Mouse (Mus musculus) kidney, embryonic 15.5 days (tissue): ENCODE results near the gene Cpne4. TPM values are rescaled to one million over a fixed set of nuclear protein-coding genes. Genes with fewer than 3 reads are reported as not detected.

Experiments used
- ATAC-seq: fragments of 200-750 bp; cut with Nextera tagmentation; replicated peaks from 2 replicates; pipeline ENCODE4 v1.8.0; 2017; ENCODE audit warnings: moderate TSS enrichment; ENCODE audit not compliant: low FRiP score
- H3K27ac ChIP-seq: fragments of 300-500 bp; sonication (generic); 2 replicates; pipeline ENCODE4 v1.5.1; 2015; ENCODE audit warnings: mild to moderate bottlenecking, inconsistent platforms
- H3K27me3 ChIP-seq: fragments of 300-500 bp; sonication (generic); 2 replicates; pipeline ENCODE4 v1.6.1; 2015; ENCODE audit warnings: inconsistent platforms
- H3K36me3 ChIP-seq: fragments of 300-500 bp; sonication (generic); 2 replicates; pipeline ENCODE4 v1.6.1; 2015; ENCODE audit warnings: inconsistent platforms
- H3K4me1 ChIP-seq: fragments of 300-500 bp; sonication (generic); 2 replicates; pipeline ENCODE4 v1.6.1; 2015; ENCODE audit warnings: inconsistent platforms
- H3K4me2 ChIP-seq: fragments of 300-500 bp; sonication (generic); 2 replicates; pipeline ENCODE4 v1.6.1; 2015; ENCODE audit warnings: moderate library complexity, mild to moderate bottlenecking, inconsistent platforms
- H3K4me3 ChIP-seq: fragments of 300-500 bp; sonication (generic); replicated peaks from 2 replicates; pipeline ENCODE4 v1.5.1; 2015; ENCODE audit warnings: mild to moderate bottlenecking, inconsistent platforms
- H3K9ac ChIP-seq: fragments of 300-500 bp; sonication (generic); 2 replicates; pipeline ENCODE4 v1.6.1; 2015; ENCODE audit warnings: mild to moderate bottlenecking, inconsistent platforms
- H3K9me3 ChIP-seq: fragments of 300-500 bp; sonication (generic); replicated peaks from 2 replicates; pipeline ENCODE4 v1.6.1; 2016; ENCODE audit warnings: inconsistent platforms
- WGBS: fragments of 180-500 bp; shearing (Covaris S2); methylation state at CpG from one replicate; pipeline ENCODE4 v1.1.7; 2015; ENCODE audit warnings: mixed read lengths; 5-methylcytosine and 5-hydroxymethylcytosine counted together
- polyA plus RNA-seq: library from polyadenylated mRNA; unstranded; fragments of >200 nt; fragmentation: Nextera tagmentation; extraction: Ambion mirVana; gene quantifications from 2 replicates; pipeline ENCODE4 v1.2.1, GENCODE M21; 2015

The Cpne4 gene
- polyA plus RNA-seq, 1 experiment from 2014 or later: 0.16 TPM

DNA sequence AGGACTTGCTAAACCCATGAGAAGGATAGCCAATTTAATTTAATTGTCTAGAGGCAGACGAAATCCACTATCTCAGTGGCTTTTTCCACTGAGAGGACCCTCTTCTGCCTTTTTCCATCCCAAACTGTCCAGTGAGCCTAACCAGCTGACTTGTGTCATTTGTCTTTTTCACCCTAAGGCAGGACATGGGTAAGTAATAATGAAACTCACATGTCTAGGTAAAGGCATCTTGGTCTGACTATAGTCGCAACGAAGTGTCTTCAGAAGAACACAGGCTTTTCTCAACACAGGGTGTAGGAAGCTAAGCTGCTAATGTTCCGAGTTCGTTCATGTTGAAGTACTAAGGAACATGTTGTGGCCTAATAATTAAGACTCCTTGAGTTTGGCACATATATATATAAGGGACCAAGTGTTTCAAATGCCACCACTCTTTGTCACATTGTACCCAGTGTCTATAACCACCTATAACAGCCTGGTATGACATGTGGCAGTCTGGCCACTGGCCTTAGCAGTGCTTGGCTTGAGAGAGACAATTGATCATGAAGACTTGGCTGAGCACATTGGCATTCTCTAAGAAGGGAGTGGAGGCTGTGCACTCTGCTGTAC is 286.0 kb downstream of the Cpne4 start:
- Histone ChIP-seq H3K9me3 (no peaks in the 10 kb centered on the region), H3K9ac (no peak overlapping the region), H3K36me3 (no peaks in the 10 kb centered on the region), H3K4me1 (no peaks in the 10 kb centered on the region), H3K27ac (no peak overlapping the region), H3K27me3 (no peaks in the 10 kb centered on the region), H3K4me3 (no peak overlapping the region), H3K4me2 (no peak overlapping the region)
- WGBS: 92% methylated on average over 5 of the region's 5 CpGs
- ATAC-seq: no peak

DNA sequence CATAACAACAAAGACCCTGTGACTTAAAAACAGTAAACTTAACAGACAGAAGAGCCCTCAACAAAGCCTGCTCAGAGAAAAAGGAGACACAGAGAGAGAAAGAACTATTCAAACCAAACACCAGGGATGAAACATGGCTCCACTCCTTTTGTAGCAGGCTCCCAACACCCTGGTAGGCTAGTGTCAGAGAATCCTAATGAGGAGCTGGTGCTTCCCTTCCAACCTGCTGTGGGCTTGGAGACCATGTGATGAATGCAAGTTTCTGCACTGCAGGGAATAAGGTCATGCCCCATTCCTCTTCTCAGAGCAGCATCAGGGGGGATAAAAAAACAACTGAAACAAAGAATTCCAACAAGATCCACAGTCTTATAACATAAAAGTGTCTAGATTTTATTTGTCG is 290.8 kb downstream of the Cpne4 start:
- no peak for ATAC-seq
- whole genome bisulfite sequencing: 27% methylated on average over 1 of the region's 1 CpGs
- Histone ChIP-seq H3K4me1 (no peaks in the 10 kb centered on the region), H3K27ac (no peak overlapping the region), H3K27me3 (no peaks in the 10 kb centered on the region), H3K4me3 (no peak overlapping the region), H3K9ac (no peak overlapping the region), H3K36me3 (no peaks in the 10 kb centered on the region), H3K4me2 (no peak overlapping the region), H3K9me3 (no peaks in the 10 kb centered on the region)

DNA sequence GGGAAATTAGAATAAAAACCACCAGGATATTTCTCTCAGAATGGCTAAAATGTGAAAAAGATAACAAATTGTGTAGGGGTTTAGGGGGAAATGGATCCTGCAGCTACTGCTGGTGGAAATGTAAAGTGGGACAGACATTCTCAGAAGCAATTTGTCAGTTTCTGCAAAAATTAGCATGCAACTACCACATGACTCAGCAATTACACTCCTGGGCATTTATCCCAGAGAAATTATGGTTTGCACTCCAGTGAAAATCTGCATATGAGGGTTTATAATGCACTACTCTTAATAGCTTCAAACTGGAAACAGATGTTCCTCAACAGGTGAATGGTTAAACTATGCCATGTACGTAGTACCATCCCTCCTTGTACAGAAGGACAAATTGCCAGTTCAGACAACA is 294.2 kb downstream of the Cpne4 start:
- WGBS: 86% methylated on average over 1 of the region's 1 CpGs
- no peaks in the 10 kb centered on the region for H3K27me3 ChIP-seq
- no peaks in the 10 kb centered on the region for H3K36me3 ChIP-seq
- no peak for ATAC-seq
- no peak overlapping the region for H3K9ac ChIP-seq
- H3K4me1 ChIP-seq: no peaks in the 10 kb centered on the region
- H3K4me2 ChIP-seq: no peak overlapping the region
- no peak overlapping the region for H3K4me3 ChIP-seq
- H3K27ac ChIP-seq: no peak overlapping the region
- H3K9me3 ChIP-seq: no peaks in the 10 kb centered on the region

GRCm38 (mm10) chr9:104845226-104845930 is 298.3 kb downstream of the Cpne4 start:
- no peaks in the 10 kb centered on the region for H3K36me3 ChIP-seq
- H3K27me3 ChIP-seq: no peaks in the 10 kb centered on the region
- no peak overlapping the region for H3K4me3 ChIP-seq
- H3K4me2 ChIP-seq: no peak overlapping the region
- no peak overlapping the region for H3K27ac ChIP-seq
- no peaks in the 10 kb centered on the region for H3K4me1 ChIP-seq
- 55% methylated on average over 2 of the region's 2 CpGs for WGBS
- H3K9ac ChIP-seq: no peak overlapping the region
- no peaks in the 10 kb centered on the region for H3K9me3 ChIP-seq
- ATAC-seq: no peak

GRCm38 (mm10) chr9:104853701-104854100 is 306.6 kb downstream of the Cpne4 start:
- Histone ChIP-seq H3K4me3 (no peak overlapping the region), H3K36me3 (no peaks in the 10 kb centered on the region), H3K4me1 (no peaks in the 10 kb centered on the region), H3K4me2 (no peak overlapping the region), H3K9me3 (no peaks in the 10 kb centered on the region), H3K27me3 (no peaks in the 10 kb centered on the region), H3K9ac (no peak overlapping the region), H3K27ac (no peak overlapping the region)
- ATAC-seq: no peak
- WGBS: 38% methylated on average over 3 of the region's 3 CpGs

GRCm38 (mm10) chr9:104854245-104854921 is 307.3 kb downstream of the Cpne4 start:
- H3K36me3 ChIP-seq: no peaks in the 10 kb centered on the region
- no peak overlapping the region for H3K4me2 ChIP-seq
- H3K9me3 ChIP-seq: no peaks in the 10 kb centered on the region
- no peak overlapping the region for H3K4me3 ChIP-seq
- H3K27me3 ChIP-seq: no peaks in the 10 kb centered on the region
- no peak overlapping the region for H3K27ac ChIP-seq
- no peak for ATAC-seq
- no peak overlapping the region for H3K9ac ChIP-seq
- WGBS: 55% methylated on average over 6 of the region's 6 CpGs
- H3K4me1 ChIP-seq: no peaks in the 10 kb centered on the region

DNA sequence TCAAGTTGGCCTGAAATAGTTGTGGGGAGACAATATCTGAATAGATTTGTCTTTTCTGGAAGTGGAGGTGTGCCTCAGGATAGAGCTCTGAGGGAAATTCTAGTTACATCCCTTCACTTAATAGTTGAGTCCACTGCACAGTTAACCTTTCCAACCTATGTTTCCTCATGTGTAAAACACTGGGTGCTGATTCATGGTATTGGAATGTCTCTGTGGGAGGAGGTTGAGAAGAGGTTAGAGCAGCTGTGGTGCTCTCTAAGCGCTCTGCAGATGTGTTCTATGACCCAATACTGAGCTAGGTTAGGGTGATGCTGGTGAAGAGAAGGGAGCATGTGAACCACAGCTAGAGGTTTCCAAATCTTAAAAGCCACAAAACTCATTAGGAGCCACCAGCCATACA is 318.7 kb downstream of the Cpne4 start:
- 44% methylated on average over 1 of the region's 1 CpGs for WGBS
- H3K9me3 ChIP-seq: no peaks in the 10 kb centered on the region
- H3K36me3 ChIP-seq: no peaks in the 10 kb centered on the region
- 0 out of 2 replicates have a peak, but pooled peaks have one; percentile 25 for ATAC-seq
- H3K9ac ChIP-seq: no peak overlapping the region
- no peak overlapping the region for H3K4me2 ChIP-seq
- no peaks in the 10 kb centered on the region for H3K27me3 ChIP-seq
- H3K27ac ChIP-seq: no peak overlapping the region
- H3K4me3 ChIP-seq: no peak overlapping the region
- H3K4me1 ChIP-seq: no peaks in the 10 kb centered on the region

GRCm38 (mm10) chr9:104872586-104872985 is 325.5 kb downstream of the Cpne4 start:
- Histone ChIP-seq H3K36me3 (no peaks in the 10 kb centered on the region), H3K9ac (no peak overlapping the region), H3K4me2 (no peak overlapping the region), H3K4me1 (no peaks in the 10 kb centered on the region), H3K27me3 (no peaks in the 10 kb centered on the region), H3K4me3 (no peak overlapping the region), H3K9me3 (no peaks in the 10 kb centered on the region), H3K27ac (no peak overlapping the region)
- no peak for ATAC-seq
- WGBS: 87% methylated on average over 4 of the region's 4 CpGs

GRCm38 (mm10) chr9:104874157-104874556 is 327.1 kb downstream of the Cpne4 start:
- 81% methylated on average over 3 of the region's 3 CpGs for WGBS
- Histone ChIP-seq H3K27ac (no peak overlapping the region), H3K36me3 (no peaks in the 10 kb centered on the region), H3K27me3 (no peaks in the 10 kb centered on the region), H3K4me1 (no peaks in the 10 kb centered on the region), H3K9me3 (no peaks in the 10 kb centered on the region), H3K4me2 (no peak overlapping the region), H3K4me3 (no peak overlapping the region), H3K9ac (no peak overlapping the region)
- no peak for ATAC-seq

GRCm38 (mm10) chr9:104877014-104877413 is 329.9 kb downstream of the Cpne4 start:
- Histone ChIP-seq H3K4me2 (no peak overlapping the region), H3K36me3 (no peaks in the 10 kb centered on the region), H3K9me3 (no peaks in the 10 kb centered on the region), H3K9ac (no peak overlapping the region), H3K4me1 (no peaks in the 10 kb centered on the region), H3K27me3 (no peaks in the 10 kb centered on the region), H3K4me3 (no peak overlapping the region), H3K27ac (no peak overlapping the region)
- 72% methylated on average over 3 of the region's 3 CpGs for WGBS
- no peak for ATAC-seq

DNA sequence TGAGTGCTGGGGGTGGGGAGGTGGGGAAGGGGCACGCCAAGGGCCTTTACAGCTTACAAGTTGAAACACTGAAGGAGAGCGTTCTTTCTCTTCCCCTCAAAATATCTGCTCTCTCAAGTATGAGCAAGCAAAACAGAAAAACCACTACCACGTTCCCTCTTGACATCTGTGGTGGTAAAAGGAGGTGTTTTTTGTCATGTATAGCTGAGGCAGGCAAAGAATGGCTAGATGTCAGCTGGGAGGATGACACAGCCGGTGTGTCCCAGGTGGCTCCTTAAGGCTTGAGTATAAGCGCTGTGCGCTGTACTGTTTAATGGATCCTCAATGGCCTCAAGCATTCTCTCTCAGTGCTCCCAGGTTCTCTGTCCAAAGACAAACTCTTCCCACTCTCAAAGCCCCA is 331.5 kb downstream of the Cpne4 start:
- no peak for ATAC-seq
- Histone ChIP-seq H3K27me3 (no peaks in the 10 kb centered on the region), H3K4me2 (no peak overlapping the region), H3K36me3 (no peaks in the 10 kb centered on the region), H3K27ac (no peak overlapping the region), H3K9me3 (no peaks in the 10 kb centered on the region), H3K4me1 (no peaks in the 10 kb centered on the region), H3K4me3 (no peak overlapping the region), H3K9ac (no peak overlapping the region)
- 84% methylated on average over 6 of the region's 6 CpGs for WGBS

DNA sequence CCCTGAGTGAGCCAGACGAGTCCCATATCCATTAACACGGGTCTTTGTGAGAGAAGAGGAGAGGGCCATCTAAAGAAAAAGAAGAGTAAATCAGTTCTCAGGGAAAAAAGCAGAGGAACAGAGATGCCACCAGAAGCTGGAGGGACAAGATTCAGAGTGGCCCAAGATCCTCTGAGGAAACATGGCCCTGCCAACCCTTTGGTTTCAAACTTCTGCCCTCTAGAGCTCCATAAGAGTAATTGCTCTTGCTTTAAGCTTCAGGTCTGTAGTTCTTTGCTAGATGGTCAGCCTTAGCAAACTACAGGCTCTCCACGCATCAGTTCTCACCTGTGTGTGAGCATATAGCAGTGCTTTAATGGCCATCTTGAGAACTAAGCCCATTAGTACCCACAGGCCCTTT is 343.4 kb downstream of the Cpne4 start:
- Histone ChIP-seq H3K4me2 (no peak overlapping the region), H3K36me3 (no peaks in the 10 kb centered on the region), H3K9ac (no peak overlapping the region), H3K27ac (no peak overlapping the region), H3K4me1 (no peaks in the 10 kb centered on the region), H3K9me3 (no peaks in the 10 kb centered on the region), H3K27me3 (no peaks in the 10 kb centered on the region), H3K4me3 (no peak overlapping the region)
- no peak for ATAC-seq
- WGBS: 68% methylated on average over 3 of the region's 3 CpGs
